ENCODE assay signal across 8 mouse cellular contexts in genomic region chr7:38182596-38182961, GRCm38 (mm10). TPM values are rescaled to one million over a fixed set of nuclear protein-coding genes. Genes with fewer than 3 reads are reported as not detected.
DNase-seq lines count a peak whose midpoint lies in the region; ATAC-seq and TF ChIP-seq lines count a peak whose summit lies in the region.

No protein-coding gene starts in this region.

- no peak overlapping the region for H3K9ac ChIP-seq in forebrain, embryonic 12.5 days

- no peak overlapping the region for H3K27ac ChIP-seq in forebrain, embryonic 12.5 days

- TF ChIP-seq CTCF in E14TG2a.4 (conservative IDR thresholded peaks at IDR 0.05; ENCODE audit: low read length), result peak; percentile 88
- TF ChIP-seq CTCF in lung, adult 2 months (IDR thresholded peaks at IDR 0.05; ENCODE audit: insufficient read depth, low read length), result peak; percentile 95

- H3K4me3 ChIP-seq in E14TG2a.4 (replicated peaks; ENCODE audit: low read length), result peak overlapping the region; percentile 85
- peak overlapping the region; percentile 54; the same call in 1 of the 2 replicates for H3K4me3 ChIP-seq in forebrain, embryonic 12.5 days (replicated peaks)
- H3K4me3 ChIP-seq in lung, adult 2 months (replicated peaks; ENCODE audit: extremely low read depth, low read depth, low read length), result peak overlapping the region; percentile 69

- 0 out of 2 replicates have a peak, but pooled peaks have one; percentile 28 for ATAC-seq in forebrain, embryonic 12.5 days (ENCODE audit: low FRiP score)
- ATAC-seq in neutrophil, adult 5-6 weeks (ENCODE audit: extremely low read depth, insufficient number of reproducible peaks, low FRiP score, poor library complexity, severe bottlenecking), result peak; percentile 75

- H3K9me3 ChIP-seq in E14TG2a.4 (ENCODE audit: low read length), result no peaks in the 10 kb centered on the region
- H3K9me3 ChIP-seq in forebrain, embryonic 12.5 days, result no peaks in the 10 kb centered on the region

- H3K27me3 ChIP-seq in E14TG2a.4 (ENCODE audit: insufficient read depth, low read length), result peaks cover 8% of the 10 kb centered on the region; the same call in 1 of the 2 replicates
- H3K27me3 ChIP-seq in forebrain, embryonic 12.5 days, result no peaks in the 10 kb centered on the region

- peaks cover 33% of the 10 kb centered on the region for H3K4me1 ChIP-seq in E14TG2a.4 (replicated peaks; ENCODE audit: low read depth, low read length)
- H3K4me1 ChIP-seq in forebrain, embryonic 12.5 days, result peaks cover 16% of the 10 kb centered on the region
- peaks cover 6% of the 10 kb centered on the region; the same call in 1 of the 2 replicates for H3K4me1 ChIP-seq in lung, adult 2 months (ENCODE audit: control insufficient read depth, insufficient read depth, low read length)

- H3K4me2 ChIP-seq in forebrain, embryonic 12.5 days, result peak overlapping the region; percentile 94

- peak; percentile 82 for DNase-seq in c-Kit-positive CD71-positive TER-119-positive erythroid progenitor cells, embryonic 14.5 days (ENCODE audit: low spot score)
- peak; percentile 90 to 93 for DNase-seq in heart, postnatal 10 days
- peak; percentile 70 for DNase-seq in large intestine, adult 2 months (ENCODE audit: low read depth, low spot score)
- DNase-seq in lung, adult 2 months, result peak; percentile 86
- peak; percentile 75 for DNase-seq in testis, postnatal 14 days (ENCODE audit: low spot score)

- no peaks in the 10 kb centered on the region for H3K36me3 ChIP-seq in E14TG2a.4 (ENCODE audit: insufficient read depth, low read length)
- no peaks in the 10 kb centered on the region for H3K36me3 ChIP-seq in forebrain, embryonic 12.5 days (replicated peaks)

- no peak for TF ChIP-seq POLR2A in lung, adult 2 months (IDR thresholded peaks at IDR 0.05; ENCODE audit: borderline replicate concordance, extremely low read depth, low read depth, low read length)

- intact Hi-C loops in heart, postnatal 10 days (cut with DNase I), result loop anchor here (1.0 kb wide), 1 partner anchor 85 kb away; no protein-coding TSS in a partner anchor

- under 1% methylated on average over 11 of the region's 11 CpGs for WGBS in forebrain, embryonic 12.5 days
- under 1% methylated on average over 11 of the region's 11 CpGs for WGBS in large intestine, adult 2 months
- 2% methylated on average over 11 of the region's 11 CpGs for WGBS in lung, adult 2 months

RNA-seq across cellular contexts. Expression of gene 1600014C10Rik, which starts 0.4 kb away (rescaled TPM):
- polyA plus RNA-seq in forebrain, embryonic 12.5 days (2016; fragmentation: Nextera tagmentation; extraction: Ambion mirVana), result 12.1 and 14.2 TPM in 2 replicates
- total RNA-seq in heart, postnatal 10 days (2021), result 10 to 100 TPM; 21.5 to 25.1 TPM
- 13.6 and 21.9 TPM in 2 replicates for polyA plus RNA-seq in large intestine, adult 2 months (2012; rRNA removed)
- 12.2 and 16.4 TPM in 2 replicates for polyA plus RNA-seq in lung, adult 2 months (2012; rRNA removed)
- total RNA-seq in neutrophil, adult 5-6 weeks (2017), result 44.3 and 52.8 TPM in 2 replicates

RNA-seq across cellular contexts. Expression of gene Plekhf1, which starts 45.2 kb away (rescaled TPM):
- polyA plus RNA-seq in forebrain, embryonic 12.5 days (2016; fragmentation: Nextera tagmentation; extraction: Ambion mirVana), result 1.3 and 1.4 TPM in 2 replicates
- total RNA-seq in heart, postnatal 10 days (2021), result 10 to 100 TPM in 1 of 2 experiments, 1 to 10 TPM in 1; 9.7 to 11.0 TPM
- polyA plus RNA-seq in large intestine, adult 2 months (2012; rRNA removed), result 2.0 and 4.3 TPM in 2 replicates
- 3.2 and 4.4 TPM in 2 replicates for polyA plus RNA-seq in lung, adult 2 months (2012; rRNA removed)
- 0.23 and 0.25 TPM in 2 replicates for total RNA-seq in neutrophil, adult 5-6 weeks (2017)
